Mouse (Mus musculus): Measurements from ENCODE around the gene Lce1j.
"Not testable (repeated sequence)": the region's sequence is repeated elsewhere in the genome, so short reads cannot be mapped to it uniquely, and the experiment has no call there.

Lce1j gene

DNA sequence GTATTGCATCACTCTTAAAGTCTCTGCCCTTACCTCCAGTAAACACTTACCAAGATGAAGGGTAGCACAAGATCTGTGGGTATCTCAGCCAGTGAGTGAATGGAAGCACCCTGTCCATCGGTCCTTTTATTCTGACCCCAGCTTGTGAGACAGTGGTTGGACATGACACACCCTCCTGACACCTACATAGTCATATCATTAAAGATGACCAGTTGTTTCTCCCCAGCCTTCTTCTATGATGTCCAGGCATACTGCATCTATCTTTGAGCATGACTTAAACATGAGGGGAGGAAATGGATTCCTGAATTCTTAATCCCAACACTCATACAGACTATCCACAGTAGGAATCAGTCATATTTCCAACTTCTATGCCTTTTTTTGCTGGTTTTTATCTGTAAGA, at the start of gene Lce1j:
Gene Lce1j (minus strand): TSS at position 101 of the 400 bp plus-strand sequence.
- DNase-seq: no peak

DNA sequence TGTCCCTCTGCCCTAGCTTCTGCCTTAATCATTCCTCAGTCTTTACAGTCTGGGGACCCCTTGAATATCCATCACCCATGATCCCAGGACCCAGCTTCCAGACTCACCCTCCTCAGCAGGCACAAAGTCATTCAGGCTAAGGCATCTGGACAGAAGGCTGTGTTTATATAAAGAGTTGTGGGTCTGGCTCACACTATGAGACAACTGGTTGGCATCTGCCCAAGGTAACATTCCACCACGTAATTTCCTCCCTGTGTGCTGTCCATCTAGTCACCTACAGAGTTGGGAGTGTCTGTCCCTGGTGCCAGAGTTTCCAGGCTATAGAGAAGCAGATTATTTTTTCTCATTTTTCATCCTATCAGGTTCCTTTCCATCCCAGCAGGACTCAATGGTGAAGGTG, 36.8 kb upstream of the Lce1j start, which contains the start of gene Kprp:
Gene Kprp (minus strand): TSS at position 140 of the 400 bp plus-strand sequence.
- DNase-seq: no peak

GRCm38 (mm10) chr3:92825808-92826207, 35.5 kb upstream of the Lce1j start:
- no peak for DNase-seq

DNA sequence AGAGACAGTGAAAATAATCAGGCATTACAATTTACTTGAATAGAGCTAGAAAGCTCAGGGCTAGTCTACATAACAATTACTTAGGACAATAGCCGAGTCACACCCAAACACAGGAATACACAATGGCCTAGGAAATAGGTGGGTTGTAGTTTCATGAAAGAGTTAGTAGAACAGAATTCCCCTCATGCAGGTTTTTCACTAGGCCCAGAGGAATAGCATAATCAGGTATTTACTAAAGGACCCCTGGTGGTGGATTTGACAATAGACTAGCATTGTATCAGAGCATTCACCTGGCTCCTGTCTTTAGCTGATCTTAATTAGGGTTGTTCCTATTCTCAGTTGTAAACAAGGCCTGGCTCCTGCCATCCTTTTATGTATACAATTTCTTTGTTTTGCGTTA, 25.7 kb upstream of the Lce1j start:
- not testable (repeated sequence) for DNase-seq

GRCm38 (mm10) chr3:92815581-92815980, 25.3 kb upstream of the Lce1j start:
- DNase-seq: no peak

GRCm38 (mm10) chr3:92807791-92808190, 17.5 kb upstream of the Lce1j start, which contains the start of gene Lce1k:
Gene Lce1k (minus strand): TSS chr3:92807891.
- no peak for DNase-seq

GRCm38 (mm10) chr3:92778799-92779198, 11.5 kb downstream of the Lce1j start, which contains the start of gene Lce1i:
Gene Lce1i (minus strand): TSS chr3:92778899.
- DNase-seq: no peak

- no peak for DNase-seq
These were observed 18.7 kb downstream of the Lce1j start for GRCm38 (mm10) chr3:92771573-92771972.

DNA sequence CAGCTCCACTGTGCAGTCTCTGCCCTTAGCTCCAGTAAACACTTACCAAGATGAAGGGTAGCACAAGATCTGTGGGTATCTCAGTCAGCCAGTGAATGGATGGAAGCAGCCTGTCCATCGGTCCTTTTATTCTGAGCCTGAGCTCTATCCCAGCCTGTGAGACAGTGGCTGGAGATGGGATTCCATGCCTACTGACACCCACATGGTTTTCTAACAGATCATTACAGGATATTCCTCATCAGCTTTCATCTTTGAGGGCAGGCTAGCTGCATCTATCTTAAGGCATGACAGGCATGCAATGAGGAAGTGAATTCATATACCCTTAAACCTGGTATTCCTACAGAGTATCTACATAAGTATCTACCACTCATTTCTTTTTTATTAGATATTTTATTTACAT, 25.3 kb downstream of the Lce1j start, which contains the start of gene Lce1h:
Gene Lce1h (minus strand): TSS at position 101 of the 400 bp plus-strand sequence.
- no peak for DNase-seq

DNA sequence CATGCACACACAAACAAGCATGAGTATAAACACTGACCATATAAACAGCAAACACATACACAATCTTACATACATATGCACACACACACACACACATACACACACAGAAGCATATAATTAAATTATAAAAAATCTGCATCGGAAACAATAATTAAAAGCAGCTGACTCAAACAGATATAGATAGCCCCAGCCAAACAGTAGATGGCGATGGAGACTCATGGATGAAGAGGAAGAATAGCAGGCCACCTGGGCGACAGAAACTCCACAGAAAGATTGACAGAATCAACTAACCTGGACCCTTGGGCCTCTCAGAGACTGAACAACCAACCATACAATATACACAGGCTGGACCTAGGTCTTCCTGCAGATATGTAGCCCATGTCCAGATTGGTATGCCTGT, 37.1 kb downstream of the Lce1j start:
- DNase-seq: peak in 1 of 2 experiments; percentile 9

GRCm38 (mm10) chr3:92752238-92752637, 38.1 kb downstream of the Lce1j start, which contains the start of gene Lce1g:
Gene Lce1g (minus strand): TSS chr3:92752338.
- DNase-seq: no peak

GRCm38 (mm10) chr3:92738996-92739395, 51.3 kb downstream of the Lce1j start, which contains the start of gene Gm38119:
Gene Gm38119 (minus strand): TSS chr3:92739096.
- no peak for DNase-seq
